In genomic region chr8:111747866-111748649, GRCm38 (mm10) we compare ENCODE assay signal across 20 mouse cellular contexts. TPM values are rescaled to one million over a fixed set of nuclear protein-coding genes. Genes with fewer than 3 reads are reported as not detected.
A peak's percentile ranks its signal among the peaks of the same experiment; 100 is the strongest.
DNase-seq lines count a peak whose midpoint lies in the region; ATAC-seq and TF ChIP-seq lines count a peak whose summit lies in the region.
"Had no signal": no experiment of that assay in that cellular context is flagged by ENCODE, and none has a peak within 500 bp of the region (broad histone marks: within the 10 kb centered on the region; RNA-seq: fewer than 3 reads in every experiment).

No protein-coding gene starts in this region.

- peak overlapping the region; percentile 21; the same call in 1 of the 2 replicates for H3K27ac ChIP-seq in liver, embryonic 11.5 days (ENCODE audit: low read depth, low read length)
- no peak overlapping the region for H3K27ac ChIP-seq in liver, embryonic 12.5 days
- H3K27ac ChIP-seq in MEL (ENCODE audit: control insufficient read depth, low read depth, low read length): no peak overlapping the region
- H3K27ac ChIP-seq in embryonic fibroblast, embryonic 13.5 days (ENCODE audit: insufficient read depth, low read length): peak overlapping the region; percentile 44
- H3K27ac ChIP-seq: embryonic facial prominence, embryonic 15.5 days; forebrain, embryonic 13.5 days; midbrain, embryonic 10.5 days had no signal

- H3K27me3 ChIP-seq in liver, embryonic 11.5 days (replicated peaks; ENCODE audit: control insufficient read depth, insufficient read depth, low read length): peaks cover 18% of the 10 kb centered on the region
- peaks cover 41% of the 10 kb centered on the region for H3K27me3 ChIP-seq in liver, embryonic 12.5 days (replicated peaks)
- H3K27me3 ChIP-seq in MEL (ENCODE audit: control insufficient read depth in 1 of 2, insufficient read depth in 2 of 2, low read length in 2 of 2): no peaks in the 10 kb centered on the region
- H3K27me3 ChIP-seq: embryonic facial prominence, embryonic 15.5 days; forebrain, embryonic 13.5 days had no signal

- no peak overlapping the region for H3K4me2 ChIP-seq in liver, embryonic 11.5 days
- H3K4me2 ChIP-seq in liver, embryonic 12.5 days: no peak overlapping the region
- H3K4me2 ChIP-seq: embryonic facial prominence, embryonic 15.5 days; forebrain, embryonic 13.5 days had no signal

- TF ChIP-seq POLR2A in MEL (IDR thresholded peaks at IDR 0.05; ENCODE audit: control insufficient read depth in 1 of 2, insufficient read depth in 1 of 2, low read depth in 1 of 2, low read length in 2 of 2, poor library complexity in 1 of 2): no peak
- TF ChIP-seq POLR2A in embryonic fibroblast, embryonic 13.5 days (IDR thresholded peaks at IDR 0.05; ENCODE audit: low read depth, low read length): no peak

- TF ChIP-seq CTCF in MEL (IDR thresholded peaks at IDR 0.05 in 2 of 3, conservative IDR thresholded peaks at IDR 0.05 in 1 of 3; ENCODE audit: control insufficient read depth in 1 of 3, insufficient read depth in 1 of 3, low read depth in 2 of 3, low read length in 3 of 3, poor library complexity in 1 of 3, severe bottlenecking in 1 of 3): no peak
- TF ChIP-seq CTCF in embryonic fibroblast, embryonic 13.5 days (IDR thresholded peaks at IDR 0.05; ENCODE audit: borderline replicate concordance, insufficient read depth, low read length): no peak

- no peak for TF ChIP-seq RAD21 in MEL (IDR thresholded peaks at IDR 0.05; ENCODE audit: low read depth, low read length)

- no peak for ATAC-seq in liver, embryonic 11.5 days (replicated peaks; ENCODE audit: low FRiP score)
- ATAC-seq in liver, embryonic 12.5 days: no peak
- ATAC-seq: activated CD4-positive, CD25-positive, alpha-beta regulatory T cell, adult 4 months; forebrain, embryonic 13.5 days; hindbrain, embryonic 16.5 days had no signal

- peaks cover 13% of the 10 kb centered on the region for H3K4me1 ChIP-seq in liver, embryonic 11.5 days (replicated peaks; ENCODE audit: control insufficient read depth, insufficient read depth, low read length)
- H3K4me1 ChIP-seq in liver, embryonic 12.5 days: peaks cover 33% of the 10 kb centered on the region
- peaks cover 15 to 22% of the 10 kb centered on the region in 2 experiments for H3K4me1 ChIP-seq in MEL (ENCODE audit: control insufficient read depth in 1 of 2, insufficient read depth in 2 of 2, low read length in 2 of 2)
- peaks cover 17% of the 10 kb centered on the region for H3K4me1 ChIP-seq in embryonic fibroblast, embryonic 13.5 days (ENCODE audit: control insufficient read depth, insufficient read depth, low read length)

- H3K9me3 ChIP-seq in liver, embryonic 11.5 days (ENCODE audit: control insufficient read depth, low read length): no peaks in the 10 kb centered on the region
- H3K9me3 ChIP-seq in liver, embryonic 12.5 days (replicated peaks): no peaks in the 10 kb centered on the region
- H3K9me3 ChIP-seq in MEL (replicated peaks; ENCODE audit: insufficient read depth, low read length): no peaks in the 10 kb centered on the region
- H3K9me3 ChIP-seq: embryonic facial prominence, embryonic 15.5 days; forebrain, embryonic 13.5 days; midbrain, embryonic 10.5 days had no signal

- 77% methylated on average over 8 of the region's 8 CpGs for WGBS in liver, embryonic 11.5 days
- WGBS in liver, embryonic 12.5 days (ENCODE audit: insufficient replicate concordance): 68% methylated on average over 8 of the region's 8 CpGs

- DNase-seq in liver, embryonic 11.5 days (ENCODE audit: low spot score): no peak
- DNase-seq in MEL (ENCODE audit: low read depth, low spot score): peak; percentile 41
- DNase-seq in gastrocnemius, adult 8-10 months (ENCODE audit: low spot score in 2 of 2): no peak
- DNase-seq in testis, postnatal 14 days (ENCODE audit: low spot score): no peak
- no peak for DNase-seq in frontal cortex, postnatal 36 days (ENCODE audit: low spot score in 2 of 2)
- DNase-seq: cerebellum, adult 9-10 months; heart, adult 11 months; lung, adult 18-20 months; lung, postnatal 36 days; right cerebral cortex, adult 18-20 months had no signal

- H3K79me2 ChIP-seq in MEL (ENCODE audit: control insufficient read depth, insufficient read depth, low read length, poor library complexity): peaks cover 10% of the 10 kb centered on the region

- no peaks in the 10 kb centered on the region for H3K36me3 ChIP-seq in liver, embryonic 11.5 days (ENCODE audit: control insufficient read depth, insufficient read depth, low read length)
- no peaks in the 10 kb centered on the region for H3K36me3 ChIP-seq in liver, embryonic 12.5 days
- H3K36me3 ChIP-seq in MEL (ENCODE audit: control insufficient read depth in 1 of 2, insufficient read depth in 2 of 2, low read length in 2 of 2): peaks cover 0 to 19% of the 10 kb centered on the region in 2 experiments; a peak in 2 of 4 replicates
- H3K36me3 ChIP-seq: embryonic facial prominence, embryonic 15.5 days; midbrain, embryonic 10.5 days had no signal

- TF ChIP-seq EP300 in MEL (IDR thresholded peaks at IDR 0.05; ENCODE audit: low read depth in 1 of 2, low read length in 2 of 2): no peak

- H3K4me3 ChIP-seq in liver, embryonic 11.5 days (ENCODE audit: low read depth, low read length): no peak overlapping the region
- H3K4me3 ChIP-seq in liver, embryonic 12.5 days: no peak overlapping the region
- no peak overlapping the region for H3K4me3 ChIP-seq in MEL (ENCODE audit: control insufficient read depth in 1 of 2, insufficient read depth in 1 of 2, low read depth in 2 of 2, low read length in 2 of 2)
- no peak overlapping the region for H3K4me3 ChIP-seq in embryonic fibroblast, embryonic 13.5 days (ENCODE audit: insufficient read depth, low read length)
- H3K4me3 ChIP-seq: embryonic facial prominence, embryonic 15.5 days; forebrain, embryonic 13.5 days; midbrain, embryonic 10.5 days had no signal

- H3K9ac ChIP-seq in liver, embryonic 11.5 days (ENCODE audit: low read depth, low read length): no peak overlapping the region
- no peak overlapping the region for H3K9ac ChIP-seq in liver, embryonic 12.5 days
- H3K9ac ChIP-seq in MEL (ENCODE audit: control insufficient read depth, low read depth, low read length, poor library complexity, severe bottlenecking): no peak overlapping the region
- H3K9ac ChIP-seq: embryonic facial prominence, embryonic 15.5 days; forebrain, embryonic 13.5 days had no signal

TF ChIP-seq in MEL, 35 proteins besides CTCF, POLR2A, EP300 and RAD21:
- TF ChIP-seq RCOR1 (IDR thresholded peaks at IDR 0.05; ENCODE audit: low read depth, low read length) (no peak), JUND (IDR thresholded peaks at IDR 0.05; ENCODE audit: low read depth, low read length) (no peak), NELFE (IDR thresholded peaks at IDR 0.05; ENCODE audit: low read depth, low read length) (no peak), ZMIZ1 (IDR thresholded peaks at IDR 0.05; ENCODE audit: low read depth, low read length) (no peak), NRF1 (IDR thresholded peaks at IDR 0.05; ENCODE audit: insufficient read depth, low read depth, low read length, poor library complexity, severe bottlenecking) (no peak), ETS1 (IDR thresholded peaks at IDR 0.05; ENCODE audit: low read depth, low read length) (no peak), MAX (IDR thresholded peaks at IDR 0.05; ENCODE audit: low read length) (no peak), SIN3A (IDR thresholded peaks at IDR 0.05; ENCODE audit: low read length) (no peak), MAZ (IDR thresholded peaks at IDR 0.05; ENCODE audit: low read depth, low read length) (no peak), GATA1 (IDR thresholded peaks at IDR 0.05; ENCODE audit: low read depth, low read length) (no peak), TAL1 (IDR thresholded peaks at IDR 0.05; ENCODE audit: low read length) (no peak), BHLHE40 (IDR thresholded peaks at IDR 0.05; ENCODE audit: borderline replicate concordance, low read depth, low read length) (no peak), MYB (IDR thresholded peaks at IDR 0.05; ENCODE audit: low read depth, low read length) (no peak), MXI1 (IDR thresholded peaks at IDR 0.05; ENCODE audit: low read depth, low read length) (no peak), ZKSCAN1 (IDR thresholded peaks at IDR 0.05; ENCODE audit: low read depth, low read length) (no peak), CHD1 (IDR thresholded peaks at IDR 0.05; ENCODE audit: low read depth, low read length) (no peak), TBP (IDR thresholded peaks at IDR 0.05; ENCODE audit: low read depth, low read length) (no peak), ZC3H11A (IDR thresholded peaks at IDR 0.05; ENCODE audit: low read depth, low read length) (no peak)

RNA-seq across cellular contexts. Expression of gene Bcar1, which starts 4.4 kb away (rescaled TPM):
- polyA plus RNA-seq in liver, embryonic 11.5 days (2014; fragmentation: Nextera tagmentation; extraction: Ambion mirVana): 26.1 and 27.8 TPM in 2 replicates
- 9.5 and 10.3 TPM in 2 replicates for polyA plus RNA-seq in liver, embryonic 12.5 days (2016; fragmentation: Nextera tagmentation; extraction: Ambion mirVana)
- total RNA-seq in MEL (2012; rRNA removed): 6.5 and 7.5 TPM in 2 replicates
- polyA plus RNA-seq in MEL (2012; ENCODE audit: insufficient read depth in 1 of 2, insufficient read length in 2 of 2, low read depth in 1 of 2, low replicate concordance in 2 of 2, missing spikeins in 1 of 2): 10 to 100 TPM in 1 of 2 experiments, not detected in 1; 17.4 TPM
- 37.0 and 45.8 TPM in 2 replicates for polyA plus RNA-seq in embryonic fibroblast, embryonic 13.5 days (2011; ENCODE audit: insufficient read length, low read depth, missing spikeins)
- 10 to 100 TPM; 10.7 to 11.1 (median 10.8) TPM for total RNA-seq in gastrocnemius, adult 8-10 months (2022)

RNA-seq across cellular contexts. Expression of gene Ctrb1, which starts 57.2 kb away (rescaled TPM):
- polyA plus RNA-seq in liver, embryonic 11.5 days (2014; fragmentation: Nextera tagmentation; extraction: Ambion mirVana): not detected in 2 replicates
- polyA plus RNA-seq in liver, embryonic 12.5 days (2016; fragmentation: Nextera tagmentation; extraction: Ambion mirVana): not detected in 2 replicates
- total RNA-seq in MEL (2012; rRNA removed): not detected in 2 replicates
- polyA plus RNA-seq in MEL (2012; ENCODE audit: insufficient read depth in 1 of 2, insufficient read length in 2 of 2, low read depth in 1 of 2, low replicate concordance in 2 of 2, missing spikeins in 1 of 2): not detected
- not detected in 2 replicates for polyA plus RNA-seq in embryonic fibroblast, embryonic 13.5 days (2011; ENCODE audit: insufficient read length, low read depth, missing spikeins)
- under 1 TPM in 1 of 4 experiments, not detected in 3; 0.35 TPM for total RNA-seq in gastrocnemius, adult 8-10 months (2022)
- total RNA-seq: heart, postnatal 25 days; left cerebral cortex, postnatal 10 days had no signal
- polyA plus RNA-seq: activated CD4-positive, CD25-positive, alpha-beta regulatory T cell, adult 4 months; hindbrain, embryonic 16.5 days; kidney, embryonic 16.5 days; midbrain, embryonic 10.5 days had no signal

Comparison
In these comparisons a context has a peak if more than half of its experiments do, and no peak if none do; other contexts are left out.
1. H3K27ac ChIP-seq: peak in liver, embryonic 11.5 days (single experiment) and embryonic fibroblast, embryonic 13.5 days (single experiment); none in liver, embryonic 12.5 days (single experiment) and MEL (single experiment).